Mouse (Mus musculus) urinary bladder, postnatal 25 days (tissue): ENCODE results near the gene Polk.

Source experiments
- DNase-seq: peaks from one replicate; pipeline ENCODE4 v3.0.0; 2022; ENCODE audit warnings: low spot score

Gene Polk

GRCm38 (mm10) chr13:96529542-96529941, 12.8 kb downstream of the Polk start:
- DNase-seq: no peak

- DNase-seq: no peak
These were observed 13.6 kb downstream of the Polk start for GRCm38 (mm10) chr13:96528776-96529175.

GRCm38 (mm10) chr13:96527856-96528255, 14.5 kb downstream of the Polk start:
- DNase-seq: no peak

GRCm38 (mm10) chr13:96527022-96527421, 15.4 kb downstream of the Polk start:
- DNase-seq: no peak

- no peak for DNase-seq
These were observed 21.1 kb downstream of the Polk start for GRCm38 (mm10) chr13:96521294-96521693.

- DNase-seq: no peak
These were observed 25.0 kb downstream of the Polk start for GRCm38 (mm10) chr13:96517335-96517734.

GRCm38 (mm10) chr13:96516249-96516648, 26.1 kb downstream of the Polk start:
- DNase-seq: no peak

- no peak for DNase-seq
These were observed 28.0 kb downstream of the Polk start for GRCm38 (mm10) chr13:96514154-96514942.

GRCm38 (mm10) chr13:96511893-96512292, 30.5 kb downstream of the Polk start:
- no peak for DNase-seq

- no peak for DNase-seq
These were observed 31.1 kb downstream of the Polk start for GRCm38 (mm10) chr13:96511262-96511661.

GRCm38 (mm10) chr13:96510635-96511034, 31.7 kb downstream of the Polk start:
- peak; percentile 21 for DNase-seq

- no peak for DNase-seq
These were observed 34.8 kb downstream of the Polk start for GRCm38 (mm10) chr13:96507541-96507940.

GRCm38 (mm10) chr13:96506313-96506712, 36.1 kb downstream of the Polk start:
- DNase-seq: no peak

GRCm38 (mm10) chr13:96505661-96506060, 36.7 kb downstream of the Polk start:
- DNase-seq: no peak

- DNase-seq: no peak
These were observed 42.5 kb downstream of the Polk start for GRCm38 (mm10) chr13:96499891-96500290.

GRCm38 (mm10) chr13:96496630-96497029, 45.7 kb downstream of the Polk start:
- no peak for DNase-seq

- DNase-seq: no peak
These were observed 51.9 kb downstream of the Polk start, which contains the start of gene Gm17622 for GRCm38 (mm10) chr13:96490433-96490832. TSS of gene Gm17622 (plus strand) at chr13:96490733.

GRCm38 (mm10) chr13:96487968-96488367, 54.4 kb downstream of the Polk start:
- DNase-seq: no peak

- no peak for DNase-seq
These were observed 55.1 kb downstream of the Polk start for GRCm38 (mm10) chr13:96487230-96487629.

- no peak for DNase-seq
These were observed 63.4 kb downstream of the Polk start for GRCm38 (mm10) chr13:96478991-96479390.

GRCm38 (mm10) chr13:96477226-96477625, 65.2 kb downstream of the Polk start:
- no peak for DNase-seq

- DNase-seq: no peak
These were observed 71.4 kb downstream of the Polk start, which contains the start of gene Ankdd1b for GRCm38 (mm10) chr13:96470957-96471356. TSS of gene Ankdd1b (minus strand) at chr13:96471198.

- no peak for DNase-seq
These were observed 71.8 kb downstream of the Polk start for GRCm38 (mm10) chr13:96470556-96470955.

- no peak for DNase-seq
These were observed 73.7 kb downstream of the Polk start for GRCm38 (mm10) chr13:96468678-96469077.
